In the genomic region with DNA sequence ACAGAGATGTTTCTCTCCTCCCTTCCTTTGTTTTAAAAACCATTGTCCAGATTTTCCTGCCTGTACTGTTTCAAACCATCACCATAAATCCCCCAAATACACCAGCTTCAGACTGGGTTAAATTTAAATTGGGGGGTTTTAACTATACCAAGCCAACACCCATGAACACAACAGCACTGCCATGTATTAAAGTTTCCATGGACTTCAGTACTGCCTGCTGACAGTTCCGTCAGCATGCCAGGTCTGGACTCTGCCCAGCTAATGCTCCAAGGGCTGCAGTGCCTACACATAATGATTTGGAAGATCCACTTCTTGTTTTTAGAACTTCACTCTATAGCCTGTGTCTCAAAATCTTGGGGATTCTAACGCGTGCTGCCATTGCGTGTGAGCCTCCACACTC, we compare ENCODE assay signal across 30 mouse cellular contexts. TPM values are rescaled to one million over a fixed set of nuclear protein-coding genes. Genes with fewer than 3 reads are reported as not detected.
DNase-seq lines count a peak whose midpoint lies in the region; ATAC-seq and TF ChIP-seq lines count a peak whose summit lies in the region.
"Had no signal": no experiment of that assay in that cellular context is flagged by ENCODE, and none has a peak within 500 bp of the region (broad histone marks: within the 10 kb centered on the region; RNA-seq: fewer than 3 reads in every experiment).

No protein-coding gene starts in this region.

- H3K4me1 ChIP-seq in liver, postnatal 0 days (ENCODE audit: insufficient read depth): peaks cover 9% of the 10 kb centered on the region
- no peaks in the 10 kb centered on the region for H3K4me1 ChIP-seq in liver, embryonic 11.5 days (replicated peaks; ENCODE audit: control insufficient read depth, insufficient read depth, low read length)
- peaks cover 22% of the 10 kb centered on the region; the same call in 1 of the 2 replicates for H3K4me1 ChIP-seq in intestine, embryonic 15.5 days (replicated peaks)
- H3K4me1 ChIP-seq: embryonic facial prominence, embryonic 15.5 days; forebrain, embryonic 13.5 days; heart, embryonic 10.5 days; heart, embryonic 15.5 days; hindbrain, embryonic 12.5 days; limb, embryonic 12.5 days had no signal

- intact Hi-C loops in gastrocnemius, adult 2 months (cut with DNase I): no loop called here

- H3K27ac ChIP-seq in liver, postnatal 0 days (ENCODE audit: low read depth): 0 out of 2 replicates have a peak overlapping the region, but pooled peaks have one; percentile 19
- no peak overlapping the region for H3K27ac ChIP-seq in liver, embryonic 11.5 days (ENCODE audit: low read depth, low read length)
- peak overlapping the region; percentile 86 for H3K27ac ChIP-seq in intestine, embryonic 15.5 days
- H3K27ac ChIP-seq in gastrocnemius, adult 2 months: no peak overlapping the region
- H3K27ac ChIP-seq: embryonic facial prominence, embryonic 15.5 days; forebrain, embryonic 13.5 days; heart, embryonic 10.5 days; heart, embryonic 15.5 days; hindbrain, embryonic 12.5 days; limb, embryonic 12.5 days; liver, embryonic 12.5 days had no signal

- TF ChIP-seq EP300 in liver, postnatal 0 days (IDR thresholded peaks at IDR 0.05; ENCODE audit: low read depth): no peak

- no peak overlapping the region for H3K4me2 ChIP-seq in liver, postnatal 0 days (ENCODE audit: low read depth, low read length)
- H3K4me2 ChIP-seq in liver, embryonic 11.5 days: no peak overlapping the region
- peak overlapping the region; percentile 31; the same call in 1 of the 2 replicates for H3K4me2 ChIP-seq in intestine, embryonic 15.5 days (replicated peaks)
- H3K4me2 ChIP-seq: embryonic facial prominence, embryonic 15.5 days; forebrain, embryonic 13.5 days; heart, embryonic 15.5 days; hindbrain, embryonic 12.5 days; limb, embryonic 12.5 days; liver, embryonic 12.5 days had no signal

- H3K36me3 ChIP-seq in liver, postnatal 0 days (replicated peaks; ENCODE audit: insufficient read depth, low read length): peaks cover 68% of the 10 kb centered on the region
- peaks cover 49% of the 10 kb centered on the region for H3K36me3 ChIP-seq in liver, embryonic 11.5 days (ENCODE audit: control insufficient read depth, insufficient read depth, low read length)
- H3K36me3 ChIP-seq in intestine, embryonic 15.5 days: peaks cover 48% of the 10 kb centered on the region

- WGBS in liver, postnatal 0 days (ENCODE audit: insufficient replicate concordance): 93% methylated on average over 4 of the region's 4 CpGs
- WGBS in liver, embryonic 11.5 days: 94% methylated on average over 4 of the region's 4 CpGs
- WGBS in intestine, embryonic 15.5 days: 82% methylated on average over 4 of the region's 4 CpGs

- ATAC-seq in liver, postnatal 0 days: no peak
- ATAC-seq in liver, embryonic 11.5 days (replicated peaks; ENCODE audit: low FRiP score): no peak
- peak; percentile 81 for ATAC-seq in intestine, embryonic 15.5 days
- ATAC-seq: forebrain, embryonic 13.5 days; liver, embryonic 12.5 days; midbrain, embryonic 16.5 days; Patski had no signal

- 0 out of 2 replicates have a peak, but pooled peaks cover 3% of the 10 kb centered on the region for H3K9me3 ChIP-seq in liver, postnatal 0 days (ENCODE audit: low read length)
- no peaks in the 10 kb centered on the region for H3K9me3 ChIP-seq in liver, embryonic 11.5 days (ENCODE audit: control insufficient read depth, low read length)
- no peaks in the 10 kb centered on the region for H3K9me3 ChIP-seq in intestine, embryonic 15.5 days
- H3K9me3 ChIP-seq: embryonic facial prominence, embryonic 15.5 days; forebrain, embryonic 13.5 days; heart, embryonic 10.5 days; heart, embryonic 15.5 days had no signal

- H3K27me3 ChIP-seq in liver, postnatal 0 days (ENCODE audit: insufficient read depth, low read length): no peaks in the 10 kb centered on the region
- H3K27me3 ChIP-seq in liver, embryonic 11.5 days (replicated peaks; ENCODE audit: control insufficient read depth, insufficient read depth, low read length): no peaks in the 10 kb centered on the region
- no peaks in the 10 kb centered on the region for H3K27me3 ChIP-seq in intestine, embryonic 15.5 days (replicated peaks)
- H3K27me3 ChIP-seq: embryonic facial prominence, embryonic 15.5 days; forebrain, embryonic 13.5 days; heart, embryonic 15.5 days; hindbrain, embryonic 12.5 days; limb, embryonic 12.5 days; liver, embryonic 12.5 days; Patski had no signal

- no peak overlapping the region for H3K9ac ChIP-seq in liver, postnatal 0 days (replicated peaks)
- H3K9ac ChIP-seq in liver, embryonic 11.5 days (ENCODE audit: low read depth, low read length): no peak overlapping the region
- H3K9ac ChIP-seq in intestine, embryonic 15.5 days: no peak overlapping the region
- H3K9ac ChIP-seq: embryonic facial prominence, embryonic 15.5 days; forebrain, embryonic 13.5 days; heart, embryonic 15.5 days; hindbrain, embryonic 12.5 days; limb, embryonic 12.5 days; liver, embryonic 12.5 days had no signal

- DNase-seq in kidney, adult 9 months: peak; percentile 34
- no peak for DNase-seq in kidney, postnatal 14 days
- no peak for DNase-seq in liver, postnatal 0 days
- DNase-seq in liver, embryonic 11.5 days (ENCODE audit: low spot score): no peak
- peak; percentile 39 to 63 for DNase-seq in kidney, postnatal 25 days
- no peak for DNase-seq in gastrocnemius, adult 2 months
- DNase-seq in adrenal gland, adult 2 months: no peak
- DNase-seq: adrenal gland, postnatal 25 days; cerebellum, adult 18-20 months; cerebellum, postnatal 10 days; gastrocnemius, postnatal 25 days; layer of hippocampus, adult 9-11 months; lung, adult 18-20 months; lung, postnatal 10 days; right cerebral cortex, postnatal 25 days; spleen, adult 18-20 months; thymus, postnatal 4 days had no signal

- no peak overlapping the region for H3K4me3 ChIP-seq in liver, postnatal 0 days (ENCODE audit: low read depth, low read length)
- no peak overlapping the region for H3K4me3 ChIP-seq in liver, embryonic 11.5 days (ENCODE audit: low read depth, low read length)
- H3K4me3 ChIP-seq in intestine, embryonic 15.5 days (replicated peaks): no peak overlapping the region
- H3K4me3 ChIP-seq in gastrocnemius, adult 2 months: no peak overlapping the region
- H3K4me3 ChIP-seq: embryonic facial prominence, embryonic 15.5 days; forebrain, embryonic 13.5 days; heart, embryonic 10.5 days; heart, embryonic 15.5 days; hindbrain, embryonic 12.5 days; limb, embryonic 12.5 days; liver, embryonic 12.5 days had no signal

- TF ChIP-seq CTCF in liver, postnatal 0 days (IDR thresholded peaks at IDR 0.05; ENCODE audit: low read depth): no peak
- TF ChIP-seq CTCF in gastrocnemius, adult 2 months (IDR thresholded peaks at IDR 0.05): no peak

RNA-seq across cellular contexts. Expression of a gene that starts 8.7 kb away (rescaled TPM):
- polyA plus RNA-seq in liver, postnatal 0 days (2015; fragmentation: Nextera tagmentation; extraction: Ambion mirVana): 228 and 231 TPM in 2 replicates
- 367 and 381 TPM in 2 replicates for polyA plus RNA-seq in liver, embryonic 11.5 days (2014; fragmentation: Nextera tagmentation; extraction: Ambion mirVana)
- 632 and 657 TPM in 2 replicates for polyA plus RNA-seq in intestine, embryonic 15.5 days (2015; fragmentation: Nextera tagmentation; extraction: Ambion mirVana)
- total RNA-seq in gastrocnemius, adult 2 months (2021): 10 to 100 TPM; 74.7 to 77.6 TPM
- total RNA-seq in adrenal gland, adult 2 months (2021): 100 to 1,000 TPM; 264 to 311 TPM
- 61.2 and 69.7 TPM in 2 replicates for polyA plus RNA-seq in adrenal gland, adult 2 months (2012; rRNA removed)

RNA-seq across cellular contexts. Expression of a gene that starts 31.4 kb away (rescaled TPM):
- polyA plus RNA-seq in liver, postnatal 0 days (2015; fragmentation: Nextera tagmentation; extraction: Ambion mirVana): 1.5 and 1.6 TPM in 2 replicates
- 0.36 and 0.48 TPM in 2 replicates for polyA plus RNA-seq in liver, embryonic 11.5 days (2014; fragmentation: Nextera tagmentation; extraction: Ambion mirVana)
- 10.9 and 11.2 TPM in 2 replicates for polyA plus RNA-seq in intestine, embryonic 15.5 days (2015; fragmentation: Nextera tagmentation; extraction: Ambion mirVana)
- under 1 TPM in 1 of 2 experiments, not detected in 1; 0.28 TPM for total RNA-seq in gastrocnemius, adult 2 months (2021)
- total RNA-seq in adrenal gland, adult 2 months (2021): 10 to 100 TPM; 11.5 to 11.6 TPM
- 3.8 and 4.9 TPM in 2 replicates for polyA plus RNA-seq in adrenal gland, adult 2 months (2012; rRNA removed)
- total RNA-seq: common myeloid progenitor, adult 5-6 weeks; gastrocnemius, postnatal 25 days; MEL; neutrophil, adult 5-6 weeks had no signal
- polyA plus RNA-seq: midbrain, embryonic 16.5 days had no signal

Comparison
In these comparisons a context has a peak if more than half of its experiments do, and no peak if none do; other contexts are left out.
1. DNase-seq: peak in kidney, adult 9 months (single experiment) and kidney, postnatal 25 days (2 of 2); none in kidney, postnatal 14 days (single experiment), liver, postnatal 0 days (single experiment), liver, embryonic 11.5 days (single experiment), gastrocnemius, adult 2 months (single experiment) and adrenal gland, adult 2 months (single experiment).
2. H3K27ac ChIP-seq: peak in liver, postnatal 0 days (single experiment) and intestine, embryonic 15.5 days (single experiment); none in liver, embryonic 11.5 days (single experiment) and gastrocnemius, adult 2 months (single experiment).